Comparison of ENCODE assay signal across 14 mouse cellular contexts in the genomic region with DNA sequence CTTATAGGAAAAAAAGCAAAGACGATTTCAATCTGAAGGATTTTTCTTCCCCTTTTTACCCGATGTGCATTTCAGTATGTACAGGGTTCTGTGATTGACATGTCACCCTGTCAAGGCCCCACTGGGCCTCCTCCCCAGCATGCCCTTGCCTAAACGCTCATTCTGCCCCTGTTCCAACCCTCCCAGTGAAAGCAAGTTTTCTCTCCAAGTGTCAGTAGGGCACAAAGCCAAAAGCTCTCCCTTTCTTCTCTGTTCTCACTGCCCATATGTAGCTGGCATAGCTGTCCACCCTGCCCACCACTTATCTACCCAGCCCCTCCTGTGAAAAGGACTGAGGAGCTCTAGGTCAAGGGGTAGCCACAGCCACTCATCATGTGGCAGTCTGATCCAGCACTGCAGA. TPM values are rescaled to one million over a fixed set of nuclear protein-coding genes. Genes with fewer than 3 reads are reported as not detected.
DNase-seq lines count a peak whose midpoint lies in the region; ATAC-seq and TF ChIP-seq lines count a peak whose summit lies in the region.
"Had no signal": no experiment of that assay in that cellular context is flagged by ENCODE, and none has a peak within 500 bp of the region (broad histone marks: within the 10 kb centered on the region; RNA-seq: fewer than 3 reads in every experiment).

No protein-coding gene starts in this region.

- 33% methylated on average over 3 of the region's 3 CpGs for WGBS in heart, postnatal 0 days
- WGBS in heart, embryonic 10.5 days = 63% methylated on average over 3 of the region's 3 CpGs
- 43% methylated on average over 3 of the region's 3 CpGs for whole genome bisulfite sequencing in stomach, embryonic 16.5 days
- 37% methylated on average over 3 of the region's 3 CpGs for WGBS in stomach, postnatal 0 days
- 36% methylated on average over 3 of the region's 3 CpGs for WGBS in hindbrain, embryonic 16.5 days
- 80% methylated on average over 3 of the region's 3 CpGs for WGBS in limb, embryonic 10.5 days

- no peak overlapping the region for H3K4me3 ChIP-seq in heart, postnatal 0 days (ENCODE audit: low read depth, low read length)
- H3K4me3 ChIP-seq in heart, embryonic 10.5 days = no peak overlapping the region
- H3K4me3 ChIP-seq in stomach, embryonic 16.5 days (replicated peaks; ENCODE audit: low read length) = no peak overlapping the region
- no peak overlapping the region for H3K4me3 ChIP-seq in stomach, postnatal 0 days (ENCODE audit: low read depth, low read length)
- H3K4me3 ChIP-seq in hindbrain, embryonic 16.5 days (ENCODE audit: low read length) = no peak overlapping the region
- H3K4me3 ChIP-seq in limb, embryonic 10.5 days = no peak overlapping the region
- H3K4me3 ChIP-seq: liver, embryonic 12.5 days; lung, embryonic 15.5 days had no signal

- no peaks in the 10 kb centered on the region for H3K9me3 ChIP-seq in heart, postnatal 0 days (replicated peaks; ENCODE audit: control insufficient read depth, low read length)
- H3K9me3 ChIP-seq in heart, embryonic 10.5 days = no peaks in the 10 kb centered on the region
- no peaks in the 10 kb centered on the region for H3K9me3 ChIP-seq in stomach, embryonic 16.5 days (replicated peaks; ENCODE audit: control insufficient read depth, low read length)
- H3K9me3 ChIP-seq in stomach, postnatal 0 days (ENCODE audit: control insufficient read depth, low read length) = no peaks in the 10 kb centered on the region
- no peaks in the 10 kb centered on the region for H3K9me3 ChIP-seq in hindbrain, embryonic 16.5 days (ENCODE audit: control insufficient read depth, low read length)
- H3K9me3 ChIP-seq in limb, embryonic 10.5 days (replicated peaks) = no peaks in the 10 kb centered on the region
- H3K9me3 ChIP-seq: liver, embryonic 12.5 days; lung, embryonic 15.5 days had no signal

- H3K4me2 ChIP-seq in heart, postnatal 0 days (ENCODE audit: low read depth, low read length) = no peak overlapping the region
- H3K4me2 ChIP-seq in stomach, embryonic 16.5 days (ENCODE audit: low read depth, low read length) = no peak overlapping the region
- no peak overlapping the region for H3K4me2 ChIP-seq in stomach, postnatal 0 days (replicated peaks; ENCODE audit: low read depth)
- no peak overlapping the region for H3K4me2 ChIP-seq in hindbrain, embryonic 16.5 days (ENCODE audit: low read length)
- H3K4me2 ChIP-seq: liver, embryonic 12.5 days; lung, embryonic 15.5 days had no signal

- TF ChIP-seq CTCF in heart, postnatal 0 days (IDR thresholded peaks at IDR 0.05; ENCODE audit: low read depth) = no peak
- TF ChIP-seq CTCF in stomach, postnatal 0 days (IDR thresholded peaks at IDR 0.05; ENCODE audit: low read depth) = no peak

- no peaks in the 10 kb centered on the region for H3K27me3 ChIP-seq in heart, postnatal 0 days (ENCODE audit: control insufficient read depth, insufficient read depth, low read length)
- H3K27me3 ChIP-seq in heart, embryonic 10.5 days (ENCODE audit: insufficient read depth, poor library complexity, severe bottlenecking) = no peaks in the 10 kb centered on the region
- H3K27me3 ChIP-seq in stomach, embryonic 16.5 days (ENCODE audit: control insufficient read depth, insufficient read depth, low read length) = no peaks in the 10 kb centered on the region
- no peaks in the 10 kb centered on the region for H3K27me3 ChIP-seq in stomach, postnatal 0 days (ENCODE audit: control insufficient read depth, insufficient read depth, low read length)
- no peaks in the 10 kb centered on the region for H3K27me3 ChIP-seq in hindbrain, embryonic 16.5 days (replicated peaks; ENCODE audit: control insufficient read depth, insufficient read depth, low read length)
- H3K27me3 ChIP-seq in limb, embryonic 10.5 days (ENCODE audit: low read depth, poor library complexity, severe bottlenecking) = peaks cover 7% of the 10 kb centered on the region; the same call in 1 of the 2 replicates
- H3K27me3 ChIP-seq: liver, embryonic 12.5 days; lung, embryonic 15.5 days had no signal

- no peak overlapping the region for H3K27ac ChIP-seq in heart, postnatal 0 days (ENCODE audit: low read depth)
- no peak overlapping the region for H3K27ac ChIP-seq in heart, embryonic 10.5 days
- no peak overlapping the region for H3K27ac ChIP-seq in stomach, embryonic 16.5 days (ENCODE audit: low read length)
- H3K27ac ChIP-seq in stomach, postnatal 0 days (replicated peaks) = no peak overlapping the region
- H3K27ac ChIP-seq in hindbrain, embryonic 16.5 days (ENCODE audit: low read depth, low read length) = no peak overlapping the region; the same call in 1 of the 2 replicates
- H3K27ac ChIP-seq in limb, embryonic 10.5 days = no peak overlapping the region
- H3K27ac ChIP-seq: liver, embryonic 12.5 days; lung, embryonic 15.5 days had no signal

- 0 out of 2 replicates have a peak, but pooled peaks have one; percentile 42 for ATAC-seq in heart, postnatal 0 days (ENCODE audit: insufficient read depth, low read depth)
- ATAC-seq in stomach, embryonic 16.5 days (ENCODE audit: insufficient read depth, low FRiP score) = peak; percentile 37; the same call in 1 of the 2 replicates
- ATAC-seq in stomach, postnatal 0 days (ENCODE audit: low FRiP score, low TSS enrichment) = no peak
- ATAC-seq in hindbrain, embryonic 16.5 days = peak; percentile 43
- ATAC-seq: forebrain, embryonic 14.5 days; liver, embryonic 12.5 days had no signal

- no peaks in the 10 kb centered on the region for H3K36me3 ChIP-seq in heart, postnatal 0 days (replicated peaks; ENCODE audit: control insufficient read depth, insufficient read depth, low read length)
- H3K36me3 ChIP-seq in heart, embryonic 10.5 days = no peaks in the 10 kb centered on the region
- H3K36me3 ChIP-seq in stomach, embryonic 16.5 days (ENCODE audit: control insufficient read depth, insufficient read depth, low read length) = no peaks in the 10 kb centered on the region
- H3K36me3 ChIP-seq in stomach, postnatal 0 days (ENCODE audit: control insufficient read depth, insufficient read depth, low read length) = no peaks in the 10 kb centered on the region
- no peaks in the 10 kb centered on the region for H3K36me3 ChIP-seq in hindbrain, embryonic 16.5 days (ENCODE audit: control insufficient read depth, insufficient read depth, low read length)
- no peaks in the 10 kb centered on the region for H3K36me3 ChIP-seq in limb, embryonic 10.5 days
- H3K36me3 ChIP-seq: lung, embryonic 15.5 days had no signal

- H3K4me1 ChIP-seq in heart, postnatal 0 days (ENCODE audit: control insufficient read depth, insufficient read depth) = peaks cover 18% of the 10 kb centered on the region
- peaks cover 54% of the 10 kb centered on the region for H3K4me1 ChIP-seq in heart, embryonic 10.5 days
- H3K4me1 ChIP-seq in stomach, embryonic 16.5 days (ENCODE audit: control insufficient read depth, insufficient read depth, low read length) = peaks cover 34% of the 10 kb centered on the region
- peaks cover 2% of the 10 kb centered on the region; the same call in 1 of the 2 replicates for H3K4me1 ChIP-seq in stomach, postnatal 0 days (replicated peaks; ENCODE audit: control insufficient read depth, insufficient read depth)
- H3K4me1 ChIP-seq in hindbrain, embryonic 16.5 days (ENCODE audit: control insufficient read depth, insufficient read depth, low read depth, low read length) = peaks cover 37% of the 10 kb centered on the region
- peaks cover 55% of the 10 kb centered on the region for H3K4me1 ChIP-seq in limb, embryonic 10.5 days

- TF ChIP-seq EP300 in heart, postnatal 0 days (IDR thresholded peaks at IDR 0.05; ENCODE audit: low read depth) = no peak
- no peak for TF ChIP-seq EP300 in stomach, postnatal 0 days (optimal IDR thresholded peaks at IDR 0.05)

- no peak overlapping the region for H3K9ac ChIP-seq in heart, postnatal 0 days (replicated peaks; ENCODE audit: low read depth, low read length)
- no peak overlapping the region for H3K9ac ChIP-seq in stomach, embryonic 16.5 days (ENCODE audit: low read length)
- H3K9ac ChIP-seq in stomach, postnatal 0 days (ENCODE audit: low read length) = no peak overlapping the region
- no peak overlapping the region for H3K9ac ChIP-seq in hindbrain, embryonic 16.5 days (ENCODE audit: low read depth, low read length)
- H3K9ac ChIP-seq: liver, embryonic 12.5 days; lung, embryonic 15.5 days had no signal

- no peak for DNase-seq in heart, postnatal 0 days (ENCODE audit: low spot score)
- no peak for DNase-seq in heart, embryonic 10.5 days (ENCODE audit: low spot score)
- DNase-seq in stomach, postnatal 0 days (ENCODE audit: low spot score) = no peak
- DNase-seq in limb, embryonic 10.5 days (ENCODE audit: low spot score) = no peak
- no peak for DNase-seq in kidney, adult 9 months
- DNase-seq: cerebellum, adult 11-12 months; cerebellum, postnatal 25 days; right cerebral cortex, adult 18-20 months; thymus, adult 2 months had no signal

RNA-seq across cellular contexts. Expression of a gene that starts 17.8 kb away (rescaled TPM):
- 0.81 and 1.8 TPM in 2 replicates for total RNA-seq in heart, postnatal 0 days (2014; rRNA removed; ENCODE audit: low replicate concordance)
- 0.05 and 0.12 TPM in 2 replicates for polyA plus RNA-seq in heart, postnatal 0 days (2015; fragmentation: Nextera tagmentation; extraction: Ambion mirVana)
- polyA plus RNA-seq in heart, embryonic 10.5 days (2016; fragmentation: Nextera tagmentation; extraction: Ambion mirVana) = 0.73 and 0.87 TPM in 2 replicates
- 0.66 and 0.72 TPM in 2 replicates for polyA plus RNA-seq in stomach, embryonic 16.5 days (2015; fragmentation: Nextera tagmentation; extraction: Ambion mirVana)
- 0.51 and 0.62 TPM in 2 replicates for polyA plus RNA-seq in stomach, postnatal 0 days (2015; fragmentation: Nextera tagmentation; extraction: Ambion mirVana)
- 7.2 and 7.4 TPM in 2 replicates for polyA plus RNA-seq in hindbrain, embryonic 16.5 days (2015; fragmentation: Nextera tagmentation; extraction: Ambion mirVana)
- polyA plus RNA-seq in limb, embryonic 10.5 days (2016; fragmentation: Nextera tagmentation; extraction: Ambion mirVana) = 0.16 and 0.36 TPM in 2 replicates
